Mouse (Mus musculus): ENCODE data around the gene Rpl3l.
"Not testable (repeated sequence)": the region's sequence is repeated elsewhere in the genome, so short reads cannot be mapped to it uniquely, and the experiment has no call there.

Gene Rpl3l

DNA sequence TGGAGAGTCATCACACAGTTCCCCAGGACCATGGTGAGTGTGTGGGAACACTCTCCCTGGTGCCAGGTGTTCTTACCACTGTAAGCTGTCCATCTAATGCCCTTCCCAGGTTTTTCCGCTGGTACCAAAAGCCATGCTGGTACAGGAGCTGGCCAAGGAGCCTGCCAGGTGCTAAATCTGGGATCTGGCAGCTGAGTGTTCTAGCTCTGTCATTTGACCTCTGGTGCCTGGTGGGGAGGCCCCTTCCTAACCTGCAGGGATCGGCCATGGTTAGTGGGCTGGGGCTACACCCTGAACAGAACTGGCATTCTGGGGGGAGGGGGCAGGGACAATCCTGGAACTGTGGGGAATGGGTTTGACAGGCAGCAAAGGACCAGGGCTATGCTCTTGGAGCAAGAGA is at the start of gene Rpl3l:
Gene Rpl3l (plus strand): TSS at position 203 of the 400 bp plus-strand sequence.
- no peak for DNase-seq

GRCm38 (mm10) chr17:24686514-24686913 is 41.1 kb upstream of the Rpl3l start:
- peak; percentile 72 for DNase-seq

- peak; percentile 71 for DNase-seq
These were observed 40.4 kb upstream of the Rpl3l start for GRCm38 (mm10) chr17:24687146-24687595.

DNA sequence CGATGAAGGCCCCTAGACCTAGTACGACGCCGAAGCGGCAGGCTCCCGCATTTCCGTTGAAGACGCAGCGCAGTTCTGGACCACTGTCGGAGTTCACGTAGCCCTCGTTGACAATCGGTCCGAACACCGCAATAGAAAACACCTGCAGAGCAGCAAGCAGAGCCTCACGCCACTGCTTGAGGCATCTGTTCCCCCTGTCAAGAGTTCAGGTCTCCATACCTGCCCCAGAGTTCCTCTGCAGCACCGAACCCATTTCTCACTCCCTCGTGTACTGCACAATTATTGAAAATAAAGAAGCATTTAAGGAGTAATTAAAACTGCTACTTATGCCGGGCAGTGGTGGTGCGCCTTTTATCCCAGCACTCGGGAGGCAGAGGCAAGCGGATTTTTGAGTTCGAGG is 40.0 kb upstream of the Rpl3l start:
- DNase-seq: no peak

- DNase-seq: peak; percentile 50
These were observed 38.2 kb upstream of the Rpl3l start, which contains the start of gene Syngr3 for GRCm38 (mm10) chr17:24689251-24690081. TSS of gene Syngr3 (minus strand) at chr17:24689955.

DNA sequence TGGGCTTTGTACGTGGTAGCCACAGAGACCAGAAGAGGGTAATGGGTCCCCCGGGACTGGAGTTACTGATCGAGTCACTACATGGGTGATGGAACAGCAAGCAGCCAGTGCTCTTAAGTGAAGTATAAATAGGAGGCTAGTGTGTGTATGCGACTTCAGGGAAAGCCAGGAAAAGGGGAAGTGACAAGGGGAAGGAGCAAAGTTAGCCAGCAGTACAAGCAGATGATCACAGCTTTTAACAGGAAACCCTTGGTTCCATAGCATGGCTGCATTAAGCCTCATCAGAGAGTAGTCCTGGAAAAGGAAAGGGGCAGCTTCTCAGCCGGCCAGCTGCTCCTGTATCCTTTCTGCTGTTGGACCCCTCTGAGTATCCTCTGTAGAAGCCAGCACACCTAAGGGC is 35.2 kb upstream of the Rpl3l start:
- no peak for DNase-seq

DNA sequence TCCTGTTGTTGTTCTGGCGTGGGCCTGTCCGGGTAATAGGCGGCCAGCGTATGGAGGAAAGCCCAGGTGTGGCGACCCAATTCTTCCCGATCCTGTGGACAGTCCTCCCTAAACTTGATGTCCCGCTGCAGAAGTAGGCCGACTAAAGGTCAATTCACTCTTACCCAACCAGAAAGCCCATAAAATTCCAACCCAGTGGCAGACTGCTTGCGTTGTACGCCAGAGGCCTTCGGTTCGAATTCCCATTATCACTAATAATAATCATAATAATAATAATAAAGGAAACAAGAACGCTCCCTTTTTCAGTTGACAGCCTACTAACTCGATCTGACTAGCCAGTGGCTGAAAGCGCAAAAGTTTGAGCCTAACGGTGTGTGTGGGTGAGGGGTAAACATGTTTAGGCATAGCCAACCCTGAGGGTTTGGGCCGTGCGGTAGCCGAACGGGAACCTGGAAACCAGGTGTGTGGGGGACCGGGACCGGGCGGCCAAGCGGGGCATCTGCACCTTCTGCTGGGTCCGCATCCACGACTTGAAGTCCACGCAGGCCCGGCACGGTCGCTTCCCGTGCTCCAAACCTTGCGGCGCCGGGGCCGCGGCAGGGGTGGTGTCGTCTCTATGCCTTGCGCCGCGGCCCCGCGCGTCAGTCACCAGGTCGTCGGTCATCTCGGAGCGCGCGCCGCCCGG is 32.2 kb upstream of the Rpl3l start:
- no peak for DNase-seq

GRCm38 (mm10) chr17:24696011-24696697 is 31.5 kb upstream of the Rpl3l start, which contains the start of the genes Gfer and Noxo1:
TSS of gene Gfer (minus strand) at chr17:24696156.
TSS of gene Noxo1 (plus strand) at chr17:24696234.
- DNase-seq: peak; percentile 92

DNA sequence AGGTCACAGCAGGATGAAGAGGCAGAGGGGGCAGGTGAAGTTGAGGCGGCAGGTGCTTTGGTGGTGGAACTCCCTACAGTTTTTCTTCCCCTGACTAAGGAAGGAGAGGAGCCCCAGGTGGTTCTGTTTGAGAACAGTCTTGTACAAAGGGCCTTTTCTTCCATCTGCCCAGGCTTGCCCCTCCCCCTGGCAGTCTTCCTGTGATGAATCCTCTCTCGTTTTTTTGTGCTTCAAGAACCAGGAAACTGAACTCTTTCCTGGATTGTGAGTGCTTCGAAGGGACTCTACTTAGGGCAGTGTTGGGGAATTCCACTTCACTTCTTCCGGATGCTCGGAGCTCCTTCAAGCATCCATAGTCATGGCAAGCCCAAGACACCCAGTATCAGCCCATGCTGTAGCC is 29.6 kb upstream of the Rpl3l start:
- DNase-seq: peak; percentile 44

- DNase-seq: no peak
These were observed 28.9 kb upstream of the Rpl3l start for GRCm38 (mm10) chr17:24698715-24699114.

- DNase-seq: no peak
These were observed 28.1 kb upstream of the Rpl3l start for GRCm38 (mm10) chr17:24699473-24699872.

GRCm38 (mm10) chr17:24701251-24701650 is 26.4 kb upstream of the Rpl3l start:
- DNase-seq: no peak

DNA sequence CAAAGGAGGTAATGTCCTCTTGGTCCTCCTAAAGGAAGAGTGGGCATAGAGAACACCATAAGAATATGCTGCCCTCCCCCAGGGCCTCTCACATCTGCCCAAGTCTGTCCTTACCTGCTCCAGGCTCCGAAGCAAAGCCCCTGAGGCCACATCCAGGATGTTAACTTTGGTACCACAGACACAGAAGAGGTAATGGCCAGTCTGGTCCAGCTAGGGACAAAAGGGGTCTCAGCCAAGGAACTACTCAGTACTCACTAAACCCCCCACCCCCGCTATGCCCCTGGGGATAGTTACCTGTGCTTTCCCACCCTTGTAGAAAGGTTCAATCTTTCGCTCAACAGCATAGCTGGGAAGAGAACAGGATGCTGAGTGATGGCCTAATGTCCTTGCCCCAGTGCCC is 21.8 kb upstream of the Rpl3l start:
- DNase-seq: no peak

DNA sequence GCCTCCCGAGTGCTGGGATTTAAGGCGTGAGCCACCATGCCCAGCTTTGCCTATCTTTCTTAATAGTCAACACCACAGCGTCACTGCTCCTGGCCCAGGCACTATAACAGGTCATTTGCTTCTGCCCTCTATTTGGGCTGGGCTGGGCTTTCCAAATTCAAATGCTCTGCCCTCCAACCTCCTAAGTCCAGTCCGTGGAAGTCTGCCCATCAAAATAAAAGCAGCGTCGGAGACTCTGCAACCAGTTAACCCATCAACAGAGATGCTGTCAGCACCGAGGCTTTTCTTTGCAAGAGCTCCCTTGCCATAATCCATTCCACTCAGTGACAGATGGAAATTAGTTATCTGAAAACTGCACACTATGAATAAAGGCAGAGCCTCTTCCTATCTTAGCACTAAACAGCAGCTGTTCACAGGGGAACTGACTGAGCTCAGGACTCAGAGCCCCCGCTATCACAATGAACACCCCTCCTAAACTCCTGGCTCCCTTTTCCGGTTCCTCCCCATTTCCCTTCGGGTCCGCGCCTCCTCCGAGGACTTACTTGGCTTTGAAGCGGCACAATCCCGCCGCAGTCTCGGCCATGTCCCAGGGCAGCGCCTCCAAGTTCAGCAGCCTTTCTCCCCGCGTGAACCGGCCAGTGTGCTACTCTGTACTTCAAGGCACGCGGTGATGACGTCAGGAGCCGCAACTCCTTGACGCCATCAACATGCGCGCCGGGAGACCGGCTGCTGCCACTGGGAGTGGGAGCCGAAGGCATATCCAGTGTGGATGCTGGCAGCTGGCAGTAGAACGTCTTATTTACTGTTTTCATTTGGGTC is 20.4 kb upstream of the Rpl3l start, which contains the start of gene Tbl3:
Gene Tbl3 (minus strand): TSS at position 679 of the 819 bp plus-strand sequence.
- DNase-seq: peak; percentile 96

DNA sequence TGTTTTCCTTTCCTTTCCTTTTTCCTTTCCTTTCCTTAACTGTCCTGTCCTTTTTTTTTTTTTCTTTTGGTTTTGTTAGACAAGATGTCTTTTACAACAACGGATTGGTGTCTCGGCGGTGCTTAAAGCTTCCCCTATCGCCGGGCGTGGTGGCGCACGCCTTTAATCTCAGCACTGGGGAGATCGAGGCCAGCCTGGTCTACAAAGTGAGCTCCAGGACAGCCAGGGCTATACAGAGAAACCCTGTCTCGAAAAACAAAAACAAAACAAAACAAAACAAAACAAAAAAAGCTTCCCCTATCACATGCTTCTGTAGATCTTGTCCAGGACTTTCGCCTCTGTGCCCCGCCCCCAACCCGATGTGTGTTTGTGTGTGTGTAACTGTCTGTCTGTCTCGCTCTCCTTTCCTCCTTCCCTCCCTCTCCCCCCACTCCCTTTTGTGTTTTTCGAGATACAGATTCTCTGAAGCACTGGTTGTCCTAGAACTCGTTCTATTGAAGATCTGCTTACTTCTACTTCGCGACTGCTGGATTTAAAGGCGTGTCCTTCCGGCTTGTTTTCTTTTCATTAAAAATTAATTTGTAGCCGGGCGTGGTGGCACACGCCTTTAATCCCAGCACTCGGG is 19.7 kb upstream of the Rpl3l start:
- no peak for DNase-seq

DNA sequence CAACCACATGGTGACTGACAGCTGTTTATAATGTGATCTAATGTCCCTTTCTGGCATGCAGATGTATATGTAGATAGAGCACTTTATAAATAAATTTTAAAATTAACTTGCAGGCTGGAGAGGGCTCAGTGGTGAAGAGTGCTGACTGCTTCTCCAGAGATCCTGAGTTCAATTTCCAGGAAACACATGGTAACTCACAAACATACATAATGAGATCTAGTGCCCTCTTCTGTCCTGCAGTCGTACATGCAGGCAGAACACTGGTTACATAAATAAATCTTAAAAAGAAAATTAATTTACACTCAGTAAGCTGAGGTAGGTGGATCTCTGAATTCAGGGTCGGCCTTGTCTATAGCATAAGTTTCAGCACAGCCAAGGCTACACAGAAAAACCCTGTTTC is 19.0 kb upstream of the Rpl3l start:
- no peak for DNase-seq

- DNase-seq: no peak
These were observed 12.1 kb upstream of the Rpl3l start for GRCm38 (mm10) chr17:24715556-24715955.

- DNase-seq: no peak
These were observed 11.4 kb upstream of the Rpl3l start for GRCm38 (mm10) chr17:24716166-24716682.

DNA sequence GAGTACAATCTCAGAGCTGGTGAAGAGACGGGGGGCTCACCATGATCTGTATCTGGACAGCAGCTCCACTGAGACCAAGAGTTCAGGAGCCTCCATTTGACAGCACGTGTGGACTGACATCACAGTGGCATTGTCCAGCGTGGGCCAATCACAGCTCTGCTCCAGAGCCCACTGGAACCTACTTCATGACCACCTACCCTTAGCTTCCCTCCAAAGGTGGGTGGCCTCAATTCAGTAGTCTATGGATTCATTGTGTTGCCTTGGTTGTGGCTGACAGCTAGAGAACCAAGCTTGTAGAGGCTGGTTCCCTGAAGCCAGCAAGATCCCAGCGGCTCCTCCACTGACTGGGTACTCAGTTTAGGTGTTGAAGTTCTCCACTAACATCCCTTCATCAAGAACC is 9.7 kb upstream of the Rpl3l start, which contains the start of the genes Rnf151 and Rps2:
Gene Rnf151 (minus strand): TSS at position 121 of the 400 bp plus-strand sequence.
Gene Rps2 (plus strand): TSS at position 174 of the 400 bp plus-strand sequence.
- DNase-seq: no peak

DNA sequence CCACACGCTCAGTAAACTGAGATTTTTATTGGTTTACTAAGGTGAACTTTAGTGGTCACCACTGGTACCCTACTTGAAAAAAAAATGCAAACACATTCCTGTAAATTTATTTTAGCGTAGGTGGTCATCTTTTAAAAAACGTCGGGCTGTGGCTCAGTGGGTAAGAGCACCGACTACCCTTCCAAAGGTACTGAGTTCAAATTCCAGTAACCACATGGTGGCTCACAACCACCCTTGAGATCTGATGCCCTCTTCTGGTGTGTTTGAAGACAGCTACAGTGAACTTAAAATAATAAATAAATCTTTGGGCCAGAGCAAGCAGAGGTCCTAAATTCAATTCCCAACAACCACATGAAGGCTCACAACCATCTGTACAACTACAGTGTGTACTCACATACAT is 8.7 kb upstream of the Rpl3l start:
- DNase-seq: not testable (repeated sequence)

GRCm38 (mm10) chr17:24719494-24720222 is 8.0 kb upstream of the Rpl3l start:
- DNase-seq: peak; percentile 98

Measured in thymus, postnatal 4 days (tissue).